Mouse (Mus musculus) left cerebral cortex, postnatal 36 days (tissue): Measurements from ENCODE around the gene Inhbb. TPM values are rescaled to one million over a fixed set of nuclear protein-coding genes. Genes with fewer than 3 reads are reported as not detected.

Experiments used
- DNase-seq, 2 experiments: peaks; one replicate each; pipeline ENCODE4 v3.0.0; 2021 to 2022; ENCODE audit warnings: low spot score in 2 of 2, mixed read lengths in 1 of 2
- intact Hi-C: fragments of 180-260 bp; cut with DNase I; formaldehyde crosslinking; loops from one replicate; pipeline ENCODE4 v1.15.1; 2025
- total RNA-seq, 2 experiments: library from RNA; stranded (reverse); gene quantifications; 2 replicates each; pipeline ENCODE4 v1.2.3; 2021

Gene Inhbb
- total RNA-seq, 2 experiments from 2014 or later, result 4.7 to 5.6 TPM

GRCm38 (mm10) chr1:119420984-119421575 is 968 bp downstream of the Inhbb start:
- intact Hi-C loops, result loop anchor here (2.0 to 10.0 kb wide), 3 partner anchors 32 to 656 kb away; no protein-coding TSS in a partner anchor

GRCm38 (mm10) chr1:119420189-119420983 is 1.7 kb downstream of the Inhbb start:
- intact Hi-C loops, result loop anchor here (2.0 to 10.0 kb wide), 3 partner anchors 32 to 656 kb away; no protein-coding TSS in a partner anchor
- peak; percentile 41 to 42 for DNase-seq

More at GRCm38 (mm10) chr1:119420984-119421575, 968 bp downstream of the Inhbb start:
- peak in 1 of 2 experiments; percentile 22 for DNase-seq

- DNase-seq, result peak; percentile 26 to 37
- intact Hi-C loops, result loop anchor here (2.0 to 10.0 kb wide), 3 partner anchors 31 to 655 kb away; no protein-coding TSS in a partner anchor
Observed at GRCm38 (mm10) chr1:119419151-119420105, 2.6 kb downstream of the Inhbb start.

GRCm38 (mm10) chr1:119417991-119418390 is 4.1 kb downstream of the Inhbb start:
- intact Hi-C loops, result no loop called here
- no peak for DNase-seq

- DNase-seq, result no peak
- intact Hi-C loops, result no loop called here
Observed at GRCm38 (mm10) chr1:119417542-119417941, 4.5 kb downstream of the Inhbb start.

GRCm38 (mm10) chr1:119416610-119417009 is 5.4 kb downstream of the Inhbb start:
- DNase-seq, result no peak
- intact Hi-C loops, result no loop called here

GRCm38 (mm10) chr1:119416177-119416576 is 5.9 kb downstream of the Inhbb start:
- intact Hi-C loops, result no loop called here
- DNase-seq, result no peak

GRCm38 (mm10) chr1:119415151-119415550 is 6.9 kb downstream of the Inhbb start:
- intact Hi-C loops, result no loop called here
- no peak for DNase-seq

GRCm38 (mm10) chr1:119410661-119411060 is 11.4 kb downstream of the Inhbb start:
- no peak for DNase-seq
- intact Hi-C loops, result no loop called here

- no peak for DNase-seq
- intact Hi-C loops, result no loop called here
Observed at GRCm38 (mm10) chr1:119409599-119410168, 12.4 kb downstream of the Inhbb start.

- no peak for DNase-seq
- intact Hi-C loops, result no loop called here
Observed at GRCm38 (mm10) chr1:119409106-119409505, 12.9 kb downstream of the Inhbb start.

- DNase-seq, result no peak
- intact Hi-C loops, result no loop called here
Observed at GRCm38 (mm10) chr1:119407691-119408315, 14.2 kb downstream of the Inhbb start.

- DNase-seq, result no peak
- intact Hi-C loops, result no loop called here
Observed at GRCm38 (mm10) chr1:119404798-119405197, 17.2 kb downstream of the Inhbb start.

GRCm38 (mm10) chr1:119404341-119404740 is 17.7 kb downstream of the Inhbb start:
- intact Hi-C loops, result no loop called here
- no peak for DNase-seq

- DNase-seq, result no peak
Observed at GRCm38 (mm10) chr1:119401249-119401648, 20.8 kb downstream of the Inhbb start.

GRCm38 (mm10) chr1:119398640-119399039 is 23.4 kb downstream of the Inhbb start:
- no peak for DNase-seq
- intact Hi-C loops, result no loop called here

More at GRCm38 (mm10) chr1:119401249-119401648, 20.8 kb downstream of the Inhbb start:
- intact Hi-C loops, result no loop called here

GRCm38 (mm10) chr1:119397839-119398238 is 24.2 kb downstream of the Inhbb start:
- no peak for DNase-seq
- intact Hi-C loops, result no loop called here

- no peak for DNase-seq
- intact Hi-C loops, result no loop called here
Observed at GRCm38 (mm10) chr1:119391311-119391710, 30.7 kb downstream of the Inhbb start.

- intact Hi-C loops, result no loop called here
- no peak for DNase-seq
Observed at GRCm38 (mm10) chr1:119390676-119391075, 31.4 kb downstream of the Inhbb start.
